Mouse (Mus musculus): ENCODE results near the gene Tmem140. TPM values are rescaled to one million over a fixed set of nuclear protein-coding genes. Genes with fewer than 3 reads are reported as not detected.

Tmem140 gene
- polyA plus RNA-seq, 2 experiments from 2014 or later: 21.8 to 22.6 TPM

GRCm38 (mm10) chr6:34909631-34910345 lies 46.8 kb downstream of the Tmem140 start:
- no peak for ATAC-seq

GRCm38 (mm10) chr6:34910371-34911219 lies 47.6 kb downstream of the Tmem140 start, which contains the start of gene Wdr91:
Wdr91 (minus strand) TSS chr6:34910876.
- peak; percentile 91 for ATAC-seq

- no peak for ATAC-seq
Measured at GRCm38 (mm10) chr6:34913341-34914040, 50.5 kb downstream of the Tmem140 start.

- no peak for ATAC-seq
Measured at GRCm38 (mm10) chr6:34914462-34914861, 51.5 kb downstream of the Tmem140 start.

GRCm38 (mm10) chr6:34919146-34919545 lies 56.2 kb downstream of the Tmem140 start:
- no peak for ATAC-seq

GRCm38 (mm10) chr6:34919956-34920355 lies 57.0 kb downstream of the Tmem140 start, which contains the start of gene Stra8:
Stra8 (plus strand) TSS chr6:34920163.
- no peak for ATAC-seq

GRCm38 (mm10) chr6:34920631-34921030 lies 57.7 kb downstream of the Tmem140 start:
- no peak for ATAC-seq

- ATAC-seq: peak; percentile 56
Measured at GRCm38 (mm10) chr6:34921941-34922340, 59.0 kb downstream of the Tmem140 start.

Other genes starting within 250 kb of the Tmem140 start
- 1 to 10 TPM; 2.2 to 3.4 TPM for gene Agbl3, start 82.7 kb upstream of the Tmem140 start, polyA plus RNA-seq (2017; shearing (Covaris generic))
- gene Cyren, start 14.9 kb downstream of the Tmem140 start, polyA plus RNA-seq (2017; shearing (Covaris generic)): 1 to 10 TPM; 5.0 to 5.9 TPM
- gene Wdr91, start 47.7 kb downstream of the Tmem140 start, polyA plus RNA-seq (2017; shearing (Covaris generic)): 10 to 100 TPM; 20.0 to 30.1 TPM
- under 1 TPM in 1 of 2 experiments, not detected in 1; 0.27 TPM for gene Stra8, start 57.0 kb downstream of the Tmem140 start, polyA plus RNA-seq (2017; shearing (Covaris generic))
- 1 to 10 TPM in 1 of 2 experiments, under 1 TPM in 1; 0.57 to 1.8 TPM for gene Slc23a4, start 125.3 kb downstream of the Tmem140 start, polyA plus RNA-seq (2017; shearing (Covaris generic))